Mouse (Mus musculus): Measurements from ENCODE around the gene Abcb5. TPM values are rescaled to one million over a fixed set of nuclear protein-coding genes. Genes with fewer than 3 reads are reported as not detected.
"Not testable (repeated sequence)": the region's sequence is repeated elsewhere in the genome, so short reads cannot be mapped to it uniquely, and the experiment has no call there.

Abcb5 gene
- polyA plus RNA-seq (2015; fragmentation: Nextera tagmentation; extraction: Ambion mirVana), result 0.39 TPM in 1 of 2 replicates, not detected in the other

DNA sequence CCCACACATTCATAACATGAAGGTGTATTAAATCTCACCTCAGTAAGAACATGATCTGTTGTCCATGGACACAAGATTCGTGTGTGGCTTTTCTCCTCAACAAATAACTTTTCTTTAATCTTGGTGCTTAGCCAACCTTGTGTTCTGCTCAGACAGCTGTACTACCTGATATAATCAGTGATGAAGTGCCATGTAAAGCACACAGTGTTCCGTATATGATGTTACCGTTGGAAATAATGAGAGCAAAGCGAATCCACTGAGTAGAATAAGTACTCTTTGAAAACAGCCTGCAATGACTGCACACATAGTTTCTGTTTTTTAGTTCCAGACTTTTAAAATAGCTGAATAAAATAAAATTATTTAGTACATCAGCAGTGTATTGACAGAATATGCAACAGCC, at the start of gene Abcb5:
Gene Abcb5 (minus strand): TSS at position 101 of the 400 bp plus-strand sequence.
- H3K27ac ChIP-seq (ENCODE audit: low read depth, low read length), result no peak within 1 kb of the TSS
- H3K27me3 ChIP-seq (replicated peaks; ENCODE audit: control insufficient read depth, insufficient read depth, low read length), result no peaks in the 10 kb centered on the region
- WGBS, result 92% methylated on average over 4 of the region's 4 CpGs

DNA sequence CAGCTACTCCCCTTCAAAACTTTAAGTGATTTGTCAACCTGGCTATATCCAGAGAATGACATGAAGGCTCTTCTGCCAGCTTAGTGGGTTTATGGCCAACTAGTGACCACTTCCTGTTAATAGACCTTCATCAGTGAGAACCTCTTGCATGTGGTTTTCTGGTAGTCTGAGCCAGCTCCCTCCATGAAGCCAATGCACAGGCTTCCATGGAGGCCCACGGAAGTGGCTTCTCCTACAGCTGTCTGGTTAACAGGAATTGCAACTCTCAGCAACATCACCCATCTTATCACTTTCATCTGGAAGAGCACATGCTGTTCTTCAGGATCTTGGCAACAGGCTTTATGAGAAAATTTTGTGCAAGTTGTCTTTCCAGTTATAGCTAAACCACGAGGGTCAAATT, 33.0 kb upstream of the Abcb5 start:
- no peak overlapping the region for H3K27ac ChIP-seq (ENCODE audit: low read depth, low read length)
- ATAC-seq, result no peak
- no peaks in the 10 kb centered on the region for H3K9me3 ChIP-seq (ENCODE audit: control insufficient read depth, low read length)
- no peaks in the 10 kb centered on the region for H3K36me3 ChIP-seq (ENCODE audit: control insufficient read depth, insufficient read depth, low read length)
- WGBS, result 83% methylated on average over 2 of the region's 2 CpGs
- no peak overlapping the region for H3K9ac ChIP-seq (ENCODE audit: low read depth, low read length)
- H3K4me3 ChIP-seq (ENCODE audit: low read length), result no peak overlapping the region
- H3K27me3 ChIP-seq (replicated peaks; ENCODE audit: control insufficient read depth, insufficient read depth, low read length), result no peaks in the 10 kb centered on the region
- H3K4me1 ChIP-seq (ENCODE audit: control insufficient read depth, insufficient read depth, low read depth, low read length), result no peaks in the 10 kb centered on the region
- no peak overlapping the region for H3K4me2 ChIP-seq (ENCODE audit: low read length)

More for the DNA sequence above, at the start of gene Abcb5:
- Histone ChIP-seq H3K4me3 (ENCODE audit: low read length) (no peak within 1 kb of the TSS), H3K4me1 (ENCODE audit: control insufficient read depth, insufficient read depth, low read depth, low read length) (no peaks in the 10 kb centered on the region), H3K4me2 (ENCODE audit: low read length) (no peak within 1 kb of the TSS), H3K36me3 (ENCODE audit: control insufficient read depth, insufficient read depth, low read length) (no peaks in the 10 kb centered on the region), H3K9me3 (ENCODE audit: control insufficient read depth, low read length) (no peaks in the 10 kb centered on the region), H3K9ac (ENCODE audit: low read depth, low read length) (no peak within 1 kb of the TSS)
- ATAC-seq, result no peak

DNA sequence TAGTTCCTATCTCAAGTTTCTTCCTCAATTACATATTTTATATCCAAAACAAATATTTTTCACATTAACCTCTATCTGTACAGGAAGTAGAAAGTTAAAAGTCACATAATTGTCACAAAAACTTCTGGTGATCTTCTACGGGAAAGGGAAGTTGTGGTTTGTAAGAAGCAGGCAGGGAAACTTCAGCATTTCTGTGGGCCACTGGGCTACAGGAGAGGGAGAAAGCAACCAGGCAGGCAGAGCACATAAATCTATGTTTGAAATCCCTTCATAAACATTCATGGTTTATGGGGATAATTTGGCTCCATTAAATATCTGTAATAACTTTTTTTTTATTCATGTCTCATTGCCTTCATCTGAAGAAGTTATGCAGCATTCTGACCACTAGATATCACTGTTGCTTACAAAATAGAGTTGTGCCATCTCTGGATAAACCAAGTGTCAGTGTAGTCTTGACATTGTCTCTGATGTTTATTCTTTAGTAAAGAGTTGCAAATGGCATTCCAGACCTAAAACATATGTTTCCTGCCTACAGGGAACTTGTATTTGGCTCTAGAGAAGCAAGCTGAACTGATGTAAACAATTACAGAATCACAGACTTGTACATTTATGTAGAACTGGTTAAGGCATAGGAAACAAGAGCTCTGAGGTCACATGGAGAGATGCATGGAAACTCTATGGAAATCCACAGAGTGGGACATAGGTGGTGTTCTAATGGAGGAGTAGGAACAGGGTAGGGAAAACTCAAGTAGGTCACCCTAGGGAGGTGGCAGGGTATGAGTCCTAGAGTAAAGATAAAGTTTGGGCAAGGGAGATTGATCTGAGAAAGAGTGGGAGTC, 28.3 kb upstream of the Abcb5 start:
- ATAC-seq, result no peak
- Histone ChIP-seq H3K4me1 (ENCODE audit: control insufficient read depth, insufficient read depth, low read depth, low read length) (no peaks in the 10 kb centered on the region), H3K9me3 (ENCODE audit: control insufficient read depth, low read length) (no peaks in the 10 kb centered on the region), H3K9ac (ENCODE audit: low read depth, low read length) (no peak overlapping the region), H3K4me2 (ENCODE audit: low read length) (no peak overlapping the region), H3K27ac (ENCODE audit: low read depth, low read length) (no peak overlapping the region), H3K27me3 (replicated peaks; ENCODE audit: control insufficient read depth, insufficient read depth, low read length) (no peaks in the 10 kb centered on the region), H3K4me3 (ENCODE audit: low read length) (no peak overlapping the region), H3K36me3 (ENCODE audit: control insufficient read depth, insufficient read depth, low read length) (no peaks in the 10 kb centered on the region)
- WGBS, result 82% methylated on average over 1 of the region's 1 CpGs

DNA sequence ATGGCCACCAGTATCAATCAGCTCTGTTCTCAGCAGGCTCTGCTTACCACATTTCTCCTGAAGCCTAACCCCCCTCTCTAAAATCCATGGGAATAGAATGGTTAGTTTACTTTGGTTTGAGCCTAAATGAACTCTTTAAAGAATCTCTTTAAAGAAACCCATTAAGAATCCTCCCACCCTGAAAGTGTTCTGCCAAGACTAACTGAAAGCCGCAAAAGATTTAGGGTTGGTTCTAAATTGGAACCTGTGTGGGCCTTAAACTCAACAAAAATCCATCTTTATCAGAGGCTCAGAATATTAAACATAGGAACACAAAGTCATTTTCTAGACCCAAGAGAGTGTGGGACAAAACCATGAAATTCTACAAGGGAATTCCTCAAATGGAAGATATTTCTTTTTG, 18.6 kb upstream of the Abcb5 start:
- no peaks in the 10 kb centered on the region for H3K9me3 ChIP-seq (ENCODE audit: control insufficient read depth, low read length)
- H3K27ac ChIP-seq (ENCODE audit: low read depth, low read length), result no peak overlapping the region
- H3K4me3 ChIP-seq (ENCODE audit: low read length), result no peak overlapping the region
- no peak for ATAC-seq
- WGBS, result 71% methylated on average over 1 of the region's 1 CpGs
- no peaks in the 10 kb centered on the region for H3K36me3 ChIP-seq (ENCODE audit: control insufficient read depth, insufficient read depth, low read length)
- no peak overlapping the region for H3K4me2 ChIP-seq (ENCODE audit: low read length)
- H3K9ac ChIP-seq (ENCODE audit: low read depth, low read length), result no peak overlapping the region
- H3K4me1 ChIP-seq (ENCODE audit: control insufficient read depth, insufficient read depth, low read depth, low read length), result no peaks in the 10 kb centered on the region
- no peaks in the 10 kb centered on the region for H3K27me3 ChIP-seq (replicated peaks; ENCODE audit: control insufficient read depth, insufficient read depth, low read length)

DNA sequence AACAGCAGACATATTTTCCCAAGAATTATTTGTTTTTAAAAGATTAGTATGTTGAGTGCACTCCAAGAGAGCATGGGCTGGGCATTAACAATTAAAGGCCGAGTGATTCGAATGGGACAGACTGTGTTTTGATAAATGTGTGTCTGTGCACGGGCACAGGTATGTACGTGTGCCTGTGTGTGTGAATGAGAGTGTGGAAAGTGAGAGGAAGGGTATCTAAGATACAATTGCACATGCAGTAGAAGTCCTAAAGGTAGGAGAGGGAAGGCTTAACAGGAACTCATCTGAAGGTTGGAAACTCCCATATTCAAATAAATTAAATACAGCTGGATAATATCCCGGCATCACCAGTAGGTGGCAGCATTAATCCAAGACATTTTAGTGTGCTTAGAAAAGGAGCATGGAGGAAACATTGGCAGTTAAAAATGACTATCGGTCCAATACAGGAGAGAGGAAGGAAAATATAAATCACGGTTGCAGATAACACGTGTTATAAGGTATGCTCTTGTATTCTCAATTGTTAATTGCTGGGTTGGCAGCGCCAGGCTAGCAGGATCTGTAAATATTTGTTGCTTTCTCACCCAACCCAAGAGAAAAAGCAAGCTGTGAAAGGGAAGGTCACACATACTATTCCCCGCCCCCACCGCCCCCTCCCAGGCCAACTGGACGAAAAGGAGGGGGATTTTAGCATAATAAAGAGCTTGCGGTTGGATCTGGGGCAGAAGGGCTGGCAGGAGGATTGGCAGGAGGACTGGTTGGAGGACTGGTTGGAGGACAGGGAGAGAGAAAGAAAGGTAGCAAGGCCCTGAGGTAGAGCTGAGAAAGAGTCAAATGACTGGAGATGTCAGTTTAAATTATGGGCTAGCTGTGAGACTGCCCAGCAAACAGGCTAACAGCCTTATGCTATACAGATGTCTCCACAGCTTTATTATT, 35.6 kb downstream of the Abcb5 start:
- H3K9me3 ChIP-seq (ENCODE audit: control insufficient read depth, low read length), result no peaks in the 10 kb centered on the region
- no peaks in the 10 kb centered on the region for H3K36me3 ChIP-seq (ENCODE audit: control insufficient read depth, insufficient read depth, low read length)
- peak; percentile 87 for ATAC-seq
- H3K4me1 ChIP-seq (ENCODE audit: control insufficient read depth, insufficient read depth, low read depth, low read length), result no peaks in the 10 kb centered on the region; the same call in 1 of the 2 replicates
- peak overlapping the region; percentile 16 for H3K4me3 ChIP-seq (ENCODE audit: low read length)
- H3K9ac ChIP-seq (ENCODE audit: low read depth, low read length), result peak overlapping the region; percentile 23; the same call in 1 of the 2 replicates
- no peaks in the 10 kb centered on the region for H3K27me3 ChIP-seq (replicated peaks; ENCODE audit: control insufficient read depth, insufficient read depth, low read length)
- peak overlapping the region; percentile 45 for H3K4me2 ChIP-seq (ENCODE audit: low read length)
- 21% methylated on average over 13 of the region's 13 CpGs for WGBS
- no peak overlapping the region for H3K27ac ChIP-seq (ENCODE audit: low read depth, low read length)

DNA sequence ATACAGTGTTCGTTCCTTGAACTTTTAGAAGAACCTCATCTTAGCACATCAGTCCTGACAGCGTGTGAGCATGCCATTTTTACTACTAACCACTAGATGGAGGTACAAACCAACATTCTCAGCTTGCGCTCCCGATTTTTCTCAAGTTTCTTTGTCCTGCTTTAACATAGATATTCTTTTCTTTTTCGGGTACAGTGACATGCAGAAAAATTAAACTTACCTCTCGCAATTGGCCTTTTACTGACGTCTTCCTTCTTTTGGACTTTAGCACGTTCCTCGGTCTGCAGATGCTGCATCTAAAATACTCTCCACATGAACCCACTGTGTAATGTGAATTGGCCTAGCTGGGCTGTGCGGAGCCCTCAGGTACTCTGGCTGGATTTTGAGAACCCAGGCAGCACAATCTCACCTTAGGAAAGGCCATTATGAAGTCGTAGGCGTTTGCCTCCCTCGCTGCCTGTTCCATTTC, 39.4 kb downstream of the Abcb5 start:
- peak overlapping the region; percentile 22; the same call in 1 of the 2 replicates for H3K4me3 ChIP-seq (ENCODE audit: low read length)
- WGBS, result 17% methylated on average over 13 of the region's 13 CpGs

DNA sequence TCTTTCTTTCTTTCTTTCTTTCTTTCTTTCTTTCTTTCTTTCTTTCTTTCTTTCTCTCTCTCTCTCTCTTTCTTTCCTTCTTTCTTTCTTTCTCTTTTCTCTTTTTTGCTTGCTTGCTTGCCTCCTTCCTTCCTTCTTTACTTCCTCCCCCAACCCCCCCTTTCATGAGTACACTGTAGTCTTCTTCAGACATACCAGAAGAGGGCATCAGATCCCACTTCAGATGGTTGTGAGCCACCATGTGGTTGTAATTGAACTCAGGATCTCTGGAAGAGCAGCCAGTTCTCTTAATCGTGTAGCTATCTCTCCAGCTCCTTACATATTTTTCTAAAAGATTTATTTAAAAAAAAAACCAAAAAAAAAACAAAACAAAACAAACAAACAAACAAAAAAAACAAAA, 42.3 kb downstream of the Abcb5 start:
- H3K4me3 ChIP-seq (ENCODE audit: low read length); H3K27me3 ChIP-seq (replicated peaks; ENCODE audit: control insufficient read depth, insufficient read depth, low read length); H3K9ac ChIP-seq (ENCODE audit: low read depth, low read length); H3K4me2 ChIP-seq (ENCODE audit: low read length); H3K36me3 ChIP-seq (ENCODE audit: control insufficient read depth, insufficient read depth, low read length); H3K9me3 ChIP-seq (ENCODE audit: control insufficient read depth, low read length); ATAC-seq; H3K27ac ChIP-seq (ENCODE audit: low read depth, low read length); H3K4me1 ChIP-seq (ENCODE audit: control insufficient read depth, insufficient read depth, low read depth, low read length): not testable (repeated sequence)
- WGBS, result 46% methylated on average over 1 of the region's 1 CpGs

More for the DNA sequence above, 39.4 kb downstream of the Abcb5 start:
- H3K9me3 ChIP-seq (ENCODE audit: control insufficient read depth, low read length), result no peaks in the 10 kb centered on the region
- no peaks in the 10 kb centered on the region for H3K36me3 ChIP-seq (ENCODE audit: control insufficient read depth, insufficient read depth, low read length)
- H3K4me2 ChIP-seq (ENCODE audit: low read length), result peak overlapping the region; percentile 58
- H3K27me3 ChIP-seq (replicated peaks; ENCODE audit: control insufficient read depth, insufficient read depth, low read length), result no peaks in the 10 kb centered on the region
- H3K27ac ChIP-seq (ENCODE audit: low read depth, low read length), result no peak overlapping the region
- H3K9ac ChIP-seq (ENCODE audit: low read depth, low read length), result peak overlapping the region; percentile 57
- no peaks in the 10 kb centered on the region; the same call in 1 of the 2 replicates for H3K4me1 ChIP-seq (ENCODE audit: control insufficient read depth, insufficient read depth, low read depth, low read length)
- peak; percentile 80 for ATAC-seq

DNA sequence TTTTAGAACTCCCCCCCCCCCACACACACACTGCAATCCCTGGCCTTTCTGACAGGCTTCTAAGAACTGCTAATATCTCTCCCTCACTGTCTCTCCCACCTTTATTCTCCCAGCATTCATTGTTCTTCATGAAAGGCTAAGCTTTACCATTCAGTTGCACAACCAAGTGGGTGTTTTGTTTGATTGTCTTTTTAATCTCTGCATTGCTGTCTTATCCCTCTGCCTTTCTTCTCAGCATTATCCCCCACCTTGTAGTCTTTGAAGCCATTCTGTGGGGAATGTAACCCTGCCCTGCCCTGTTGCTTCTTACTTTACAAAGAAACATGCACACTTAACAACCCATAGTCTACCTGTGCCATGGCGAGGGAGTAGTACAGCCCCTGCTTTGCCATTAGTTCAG, 48.5 kb downstream of the Abcb5 start:
- H3K4me1 ChIP-seq (ENCODE audit: control insufficient read depth, insufficient read depth, low read depth, low read length), result no peaks in the 10 kb centered on the region
- 44% methylated on average over 1 of the region's 1 CpGs for WGBS
- no peak for ATAC-seq

DNA sequence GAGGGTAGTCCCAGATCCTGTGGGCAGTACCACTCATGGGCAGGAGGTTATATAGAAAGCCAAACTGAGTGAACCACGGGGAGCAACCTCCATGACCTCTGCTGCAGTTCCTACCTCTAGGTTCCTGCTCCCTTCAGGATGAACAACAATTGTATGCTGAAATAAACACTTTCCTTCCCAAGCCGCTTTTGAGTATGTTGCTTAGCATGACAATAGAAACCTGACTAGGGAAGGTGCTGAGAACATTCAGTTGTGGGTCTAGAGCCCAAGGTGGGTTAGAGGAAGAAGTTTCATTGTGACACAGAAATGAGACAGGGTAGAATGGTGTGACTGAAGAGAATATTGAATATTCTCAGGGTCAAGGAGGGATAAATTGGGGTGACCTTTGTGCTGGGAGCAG, 55.9 kb downstream of the Abcb5 start:
- no peaks in the 10 kb centered on the region for H3K27me3 ChIP-seq (replicated peaks; ENCODE audit: control insufficient read depth, insufficient read depth, low read length)
- H3K9ac ChIP-seq (ENCODE audit: low read depth, low read length), result no peak overlapping the region
- no peaks in the 10 kb centered on the region for H3K4me1 ChIP-seq (ENCODE audit: control insufficient read depth, insufficient read depth, low read depth, low read length)
- H3K4me2 ChIP-seq (ENCODE audit: low read length), result no peak overlapping the region
- 69% methylated on average over 2 of the region's 2 CpGs for WGBS
- H3K9me3 ChIP-seq (ENCODE audit: control insufficient read depth, low read length), result no peaks in the 10 kb centered on the region
- ATAC-seq, result no peak
- no peak overlapping the region for H3K4me3 ChIP-seq (ENCODE audit: low read length)
- no peaks in the 10 kb centered on the region for H3K36me3 ChIP-seq (ENCODE audit: control insufficient read depth, insufficient read depth, low read length)
- H3K27ac ChIP-seq (ENCODE audit: low read depth, low read length), result no peak overlapping the region

More for the DNA sequence above, 48.5 kb downstream of the Abcb5 start:
- Histone ChIP-seq H3K27me3 (replicated peaks; ENCODE audit: control insufficient read depth, insufficient read depth, low read length) (no peaks in the 10 kb centered on the region), H3K4me3 (ENCODE audit: low read length) (no peak overlapping the region), H3K9ac (ENCODE audit: low read depth, low read length) (no peak overlapping the region), H3K9me3 (ENCODE audit: control insufficient read depth, low read length) (no peaks in the 10 kb centered on the region), H3K36me3 (ENCODE audit: control insufficient read depth, insufficient read depth, low read length) (no peaks in the 10 kb centered on the region), H3K4me2 (ENCODE audit: low read length) (no peak overlapping the region), H3K27ac (ENCODE audit: low read depth, low read length) (no peak overlapping the region)
